Mouse (Mus musculus) erythroblast, adult 5-6 weeks (primary cell): ENCODE data around the gene 4930595M18Rik. TPM values are rescaled to one million over a fixed set of nuclear protein-coding genes. Genes with fewer than 3 reads are reported as not detected.

ENCODE experiments used
- ATAC-seq: replicated peaks from 2 replicates; pipeline ENCODE4 v1.8.0; 2016; ENCODE audit warnings: moderate number of reproducible peaks, mild to moderate bottlenecking, moderate TSS enrichment, inconsistent platforms; ENCODE audit not compliant: poor library complexity, low FRiP score, severe bottlenecking
- total RNA-seq, 2 experiments: library from RNA; stranded (forward) in 1 of 2; stranded (reverse) in 1 of 2; fragments of 150-400 nt in 1 of 2; fragments of 200-764, 138-1000 nt in 1 of 2; gene quantifications; 2 replicates each; pipeline versions ENCODE4 v1.2.3 to v1.2.4; 2015 to 2017; ENCODE audit warnings: low replicate concordance in 2 of 2

4930595M18Rik gene
- total RNA-seq (2015; ENCODE audit: low replicate concordance), result not detected in 2 replicates
- not detected in 2 replicates for total RNA-seq (2017; ENCODE audit: low replicate concordance)

GRCm38 (mm10) chrX:81458021-81458420 lies at the start of gene 4930595M18Rik:
4930595M18Rik (minus strand) TSS chrX:81458121.
- no peak for ATAC-seq

- ATAC-seq, result no peak
Observed at GRCm38 (mm10) chrX:81472500-81472899, 14.6 kb upstream of the 4930595M18Rik start.
